11 mouse cellular contexts compared by ENCODE assay signal in genomic region chr1:182494285-182495145, GRCm38 (mm10). TPM values are rescaled to one million over a fixed set of nuclear protein-coding genes. Genes with fewer than 3 reads are reported as not detected.
DNase-seq lines count a peak whose midpoint lies in the region; ATAC-seq and TF ChIP-seq lines count a peak whose summit lies in the region.
"Had no signal": no experiment of that assay in that cellular context is flagged by ENCODE, and none has a peak within 500 bp of the region (broad histone marks: within the 10 kb centered on the region; RNA-seq: fewer than 3 reads in every experiment).

No protein-coding gene starts in this region.

- ATAC-seq in heart, embryonic 13.5 days (ENCODE audit: extremely low read depth, insufficient number of reproducible peaks, low FRiP score, low TSS enrichment), result no peak
- ATAC-seq: CD4-positive, CD25-positive, alpha-beta regulatory T cell, adult 4 months; hindbrain, embryonic 16.5 days had no signal

- H3K4me3 ChIP-seq in heart, embryonic 13.5 days, result no peak overlapping the region
- peak overlapping the region; percentile 16 for H3K4me3 ChIP-seq in testis, adult 2 months (ENCODE audit: control insufficient read depth, low read depth, low read length)

- DNase-seq in heart, postnatal 25 days (ENCODE audit: low spot score), result no peak
- no peak for DNase-seq in testis, postnatal 14 days (ENCODE audit: low spot score)
- DNase-seq in kidney, postnatal 4 days, result peak; percentile 38 to 56
- no peak for DNase-seq in Muller cell, postnatal 12 days (ENCODE audit: inconsistent ontology term)
- DNase-seq in left cerebral cortex, adult 8-10 months (ENCODE audit: low spot score in 2 of 2), result no peak
- DNase-seq: cerebellum, postnatal 14 days had no signal

- TF ChIP-seq POLR2A in testis, adult 2 months (IDR thresholded peaks at IDR 0.05; ENCODE audit: control insufficient read depth, low read depth, low read length), result no peak

- peak overlapping the region; percentile 34 for H3K9ac ChIP-seq in heart, embryonic 13.5 days

- no peaks in the 10 kb centered on the region for H3K27me3 ChIP-seq in heart, embryonic 13.5 days (replicated peaks)
- no peaks in the 10 kb centered on the region for H3K27me3 ChIP-seq in testis, adult 2 months (ENCODE audit: control insufficient read depth, insufficient read depth, low read length)

- peaks cover 36% of the 10 kb centered on the region for H3K36me3 ChIP-seq in heart, embryonic 13.5 days
- H3K36me3 ChIP-seq in testis, adult 2 months (ENCODE audit: control insufficient read depth, insufficient read depth, low read length), result no peaks in the 10 kb centered on the region; the same call in 1 of the 2 replicates

- peaks cover 55% of the 10 kb centered on the region for H3K4me1 ChIP-seq in heart, embryonic 13.5 days
- peaks cover 37% of the 10 kb centered on the region for H3K4me1 ChIP-seq in testis, adult 2 months (ENCODE audit: control insufficient read depth, insufficient read depth, low read length)

- intact Hi-C loops in heart, postnatal 25 days (cut with DNase I), result no loop called here

- no peak overlapping the region for H3K4me2 ChIP-seq in heart, embryonic 13.5 days

- H3K27ac ChIP-seq in heart, embryonic 13.5 days (replicated peaks), result peak overlapping the region; percentile 30
- peak overlapping the region; percentile 59 for H3K27ac ChIP-seq in testis, adult 2 months (ENCODE audit: control insufficient read depth, insufficient read depth, low read depth, low read length)
- H3K27ac ChIP-seq: macrophage had no signal

- 46% methylated on average over 17 of the region's 17 CpGs for WGBS in heart, embryonic 13.5 days

- H3K9me3 ChIP-seq in heart, embryonic 13.5 days, result no peaks in the 10 kb centered on the region

- no peak for TF ChIP-seq CTCF in testis, adult 2 months (IDR thresholded peaks at IDR 0.05; ENCODE audit: control insufficient read depth, insufficient read depth, insufficient replicate concordance, low read depth, low read length)

RNA-seq across cellular contexts. Expression of gene Capn2, which starts 22.9 kb away (rescaled TPM):
- polyA plus RNA-seq in heart, embryonic 13.5 days (2015; fragmentation: Nextera tagmentation; extraction: Ambion mirVana), result 90.2 and 93.3 TPM in 2 replicates
- 10 to 100 TPM; 63.3 to 73.1 TPM for total RNA-seq in heart, postnatal 25 days (2021)
- 2.4 and 2.8 TPM in 2 replicates for polyA plus RNA-seq in testis, adult 2 months (2012; rRNA removed)
- total RNA-seq in left cerebral cortex, adult 8-10 months (2022), result 10 to 100 TPM; 66.6 to 73.1 (median 71.6) TPM

Comparison
In these comparisons a context has a peak if more than half of its experiments do, and no peak if none do; other contexts are left out.
1. DNase-seq: peak in kidney, postnatal 4 days (2 of 2); none in heart, postnatal 25 days (single experiment), testis, postnatal 14 days (single experiment), Muller cell, postnatal 12 days (single experiment) and left cerebral cortex, adult 8-10 months (0 of 2).